Mouse (Mus musculus) neural tube, embryonic 13.5 days (tissue): ENCODE results near the gene Cdk9. TPM values are rescaled to one million over a fixed set of nuclear protein-coding genes. Genes with fewer than 3 reads are reported as not detected.

Source experiments
- ATAC-seq: fragments of 200-750 bp; cut with Nextera tagmentation; 2 replicates; pipeline ENCODE4 v1.8.0; 2017; ENCODE audit warnings: low read depth, mild to moderate bottlenecking, moderate TSS enrichment, moderate library complexity
- H3K27ac ChIP-seq: fragments of 300-500 bp; sonication (generic); replicated peaks from 2 replicates; pipeline ENCODE4 v1.5.1; 2015; ENCODE audit warnings: moderate library complexity, mild to moderate bottlenecking, inconsistent platforms
- H3K27me3 ChIP-seq: fragments of 300-500 bp; sonication (generic); 2 replicates; pipeline ENCODE4 v1.6.1; 2015; ENCODE audit warnings: mild to moderate bottlenecking, inconsistent platforms
- H3K36me3 ChIP-seq: fragments of 300-500 bp; sonication (generic); 2 replicates; pipeline ENCODE4 v1.6.1; 2015; ENCODE audit warnings: mild to moderate bottlenecking, inconsistent platforms
- H3K4me1 ChIP-seq: fragments of 300-500 bp; sonication (generic); replicated peaks from 2 replicates; pipeline ENCODE4 v1.6.1; 2015; ENCODE audit warnings: inconsistent platforms
- H3K4me2 ChIP-seq: fragments of 300-500 bp; sonication (generic); 2 replicates; pipeline ENCODE4 v1.6.1; 2015; ENCODE audit warnings: inconsistent platforms, mild to moderate bottlenecking, moderate library complexity
- H3K4me3 ChIP-seq: fragments of 300-500 bp; sonication (generic); 2 replicates; pipeline ENCODE4 v1.5.1; 2015; ENCODE audit warnings: mild to moderate bottlenecking, inconsistent platforms
- H3K9ac ChIP-seq: fragments of 300-500 bp; sonication (generic); 2 replicates; pipeline ENCODE4 v1.6.1; 2015; ENCODE audit warnings: moderate library complexity, mild to moderate bottlenecking, inconsistent platforms
- H3K9me3 ChIP-seq: fragments of 300-500 bp; sonication (generic); 2 replicates; pipeline ENCODE4 v1.6.1; 2016; ENCODE audit warnings: inconsistent platforms
- WGBS: fragments of 180-500 bp; shearing (Covaris S2); methylation state at CpG from one replicate; pipeline ENCODE4 v1.1.7; 2015; 5-methylcytosine and 5-hydroxymethylcytosine counted together
- polyA plus RNA-seq: library from polyadenylated mRNA; unstranded; fragments of >200 nt; fragmentation: Nextera tagmentation; extraction: Ambion mirVana; gene quantifications from 2 replicates; pipeline ENCODE4 v1.2.1, GENCODE M21; 2015

Gene Cdk9
- polyA plus RNA-seq, 1 experiment from 2014 or later, result 72.2 TPM

DNA sequence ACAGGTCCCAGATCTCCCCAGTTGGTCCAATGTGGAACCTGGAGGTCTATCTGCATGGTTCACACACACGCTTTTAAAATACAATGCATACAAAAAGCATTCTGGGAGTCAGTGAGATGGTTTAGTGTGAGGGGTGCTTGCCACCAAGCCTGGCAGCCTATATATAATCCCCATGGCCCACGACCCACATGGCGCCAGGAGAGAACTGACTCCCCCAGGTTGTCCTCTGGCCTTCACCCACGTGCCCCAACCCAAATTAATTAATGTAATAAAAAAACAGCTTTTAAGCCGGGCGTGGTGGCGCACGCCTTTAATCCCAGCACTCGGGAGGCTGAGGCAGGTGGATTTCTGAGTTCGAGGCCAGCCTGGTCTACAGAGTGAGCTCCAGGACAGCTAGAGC is 29.2 kb downstream of the Cdk9 start:
- Histone ChIP-seq H3K27me3 (no peaks in the 10 kb centered on the region), H3K4me2 (no peak overlapping the region), H3K9ac (no peak overlapping the region), H3K36me3 (peaks cover 57% of the 10 kb centered on the region), H3K27ac (no peak overlapping the region), H3K4me1 (peaks cover 17% of the 10 kb centered on the region), H3K9me3 (no peaks in the 10 kb centered on the region), H3K4me3 (no peak overlapping the region)
- WGBS, result 93% methylated on average over 10 of the region's 10 CpGs
- no peak for ATAC-seq

DNA sequence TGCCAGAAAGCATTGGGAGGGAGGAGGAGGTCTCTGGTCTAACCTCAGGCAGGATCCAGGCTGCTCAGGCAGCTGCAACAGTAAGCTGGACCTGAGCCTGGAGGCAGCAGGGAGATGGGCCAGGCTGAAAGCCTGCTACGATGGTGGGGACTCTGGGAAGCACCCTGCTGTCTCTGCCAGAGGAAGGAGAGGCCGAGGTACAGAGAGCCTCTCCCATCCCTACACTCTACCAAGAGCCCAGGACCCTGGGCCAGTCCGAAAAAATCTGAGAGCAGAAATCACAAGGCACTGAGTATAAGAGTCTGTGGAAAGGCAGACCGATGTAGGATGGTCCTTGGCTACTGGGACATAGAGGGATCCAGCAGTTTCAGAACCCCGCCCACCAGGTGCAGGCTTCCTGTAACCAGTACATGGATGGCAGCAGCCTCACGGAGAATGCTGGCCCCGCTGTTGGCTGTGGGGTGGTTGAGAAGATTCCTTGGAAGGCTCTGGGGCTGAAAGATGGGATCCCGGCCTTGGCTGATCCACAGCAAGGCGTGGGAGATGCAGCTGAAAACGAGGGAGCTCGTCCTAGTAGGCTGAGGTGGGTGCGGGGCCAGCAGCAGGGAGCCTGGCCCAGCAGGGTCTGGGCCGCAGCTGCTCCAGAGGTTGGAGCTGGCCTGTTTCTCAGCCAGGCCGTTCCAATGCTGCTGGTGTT is 30.0 kb downstream of the Cdk9 start:
- WGBS, result 86% methylated on average over 14 of the region's 14 CpGs

DNA sequence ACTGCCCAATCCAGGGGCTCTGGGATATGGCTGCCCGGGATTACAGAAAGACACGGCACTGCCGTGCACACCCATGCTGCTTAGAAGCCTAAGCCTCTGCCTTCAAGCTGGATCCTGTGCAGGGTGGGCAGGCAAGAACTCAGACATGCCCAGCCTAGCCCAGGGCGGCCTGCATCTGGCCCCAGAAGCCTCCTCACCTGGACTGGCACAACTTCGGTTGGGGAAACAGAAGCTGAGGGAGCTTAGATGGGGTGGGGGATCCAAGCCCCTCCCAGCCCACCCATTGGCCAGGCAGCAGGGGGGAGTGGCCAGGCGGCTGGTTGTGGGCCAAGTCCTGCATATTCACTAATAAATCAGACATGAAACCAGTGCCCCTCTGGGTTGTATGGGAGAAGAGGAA is 31.1 kb downstream of the Cdk9 start:
- no peaks in the 10 kb centered on the region for H3K9me3 ChIP-seq
- ATAC-seq, result no peak
- peaks cover 48% of the 10 kb centered on the region for H3K36me3 ChIP-seq
- no peak overlapping the region for H3K4me3 ChIP-seq
- H3K4me1 ChIP-seq, result peaks cover 17% of the 10 kb centered on the region
- no peak overlapping the region for H3K9ac ChIP-seq
- WGBS, result 63% methylated on average over 6 of the region's 6 CpGs
- H3K4me2 ChIP-seq, result no peak overlapping the region
- H3K27me3 ChIP-seq, result no peaks in the 10 kb centered on the region
- H3K27ac ChIP-seq, result no peak overlapping the region

More for the DNA sequence above, 30.0 kb downstream of the Cdk9 start:
- no peak for ATAC-seq
- H3K4me1 ChIP-seq, result peaks cover 17% of the 10 kb centered on the region
- H3K9ac ChIP-seq, result no peak overlapping the region
- no peaks in the 10 kb centered on the region for H3K9me3 ChIP-seq
- no peak overlapping the region for H3K4me2 ChIP-seq
- no peak overlapping the region for H3K4me3 ChIP-seq
- no peaks in the 10 kb centered on the region for H3K27me3 ChIP-seq
- no peak overlapping the region for H3K27ac ChIP-seq
- peaks cover 57% of the 10 kb centered on the region for H3K36me3 ChIP-seq

DNA sequence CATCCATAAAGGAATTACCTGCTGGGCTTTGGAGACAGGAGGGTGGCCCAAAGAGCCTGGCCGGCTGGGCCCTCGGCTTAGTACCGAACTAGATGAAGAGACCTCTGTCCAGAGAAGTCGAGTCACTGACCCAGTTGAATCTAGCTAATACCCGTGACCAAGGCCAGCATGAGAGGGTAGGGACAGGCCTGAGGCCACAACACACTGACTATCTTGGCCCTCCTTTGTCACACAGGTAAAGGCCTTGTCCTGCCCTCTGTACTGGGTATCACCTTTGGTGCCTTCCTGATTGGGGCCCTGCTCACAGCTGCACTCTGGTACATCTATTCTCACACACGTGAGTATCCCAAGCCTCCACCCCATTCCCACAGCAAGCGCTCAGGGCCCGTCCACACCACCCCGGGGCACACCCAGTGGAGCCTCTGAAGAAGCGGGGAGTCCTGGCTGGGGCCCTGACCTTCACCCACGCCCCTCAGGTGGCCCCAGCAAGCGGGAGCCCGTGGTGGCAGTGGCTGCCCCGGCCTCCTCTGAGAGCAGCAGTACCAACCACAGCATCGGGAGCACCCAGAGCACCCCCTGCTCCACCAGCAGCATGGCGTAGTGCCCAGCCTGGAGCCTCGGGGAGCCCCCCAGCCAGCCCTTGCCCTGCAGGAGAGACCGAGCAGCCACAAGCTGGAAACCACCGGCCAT is 31.8 kb downstream of the Cdk9 start:
- Histone ChIP-seq H3K4me3 (no peak overlapping the region), H3K4me1 (peaks cover 17% of the 10 kb centered on the region), H3K27me3 (no peaks in the 10 kb centered on the region), H3K9ac (peak overlapping the region; percentile 6; the same call in 1 of the 2 replicates), H3K4me2 (no peak overlapping the region), H3K9me3 (no peaks in the 10 kb centered on the region), H3K27ac (0 out of 2 replicates have a peak overlapping the region, but pooled peaks have one; percentile 34), H3K36me3 (peaks cover 42% of the 10 kb centered on the region)
- 86% methylated on average over 19 of the region's 19 CpGs for WGBS
- no peak for ATAC-seq

DNA sequence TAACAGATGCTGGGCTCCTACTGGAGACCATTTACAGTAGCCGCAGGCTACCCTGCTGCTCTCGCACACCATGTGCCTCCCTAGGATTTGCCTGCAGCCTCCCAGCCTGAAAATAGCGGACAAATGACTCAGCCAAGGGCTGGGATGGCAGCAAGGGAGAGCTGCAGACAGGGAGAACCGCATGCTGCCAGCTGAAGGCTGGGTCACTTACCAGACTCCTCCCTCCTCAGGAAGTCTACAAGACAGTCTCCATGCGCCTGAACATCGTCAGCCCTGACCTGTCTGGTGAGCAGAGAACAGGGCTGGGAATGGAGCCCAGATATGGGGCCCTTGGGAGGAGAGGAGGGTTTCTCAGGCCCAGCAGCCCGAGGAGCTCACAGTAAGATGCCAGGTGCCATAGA is 32.8 kb downstream of the Cdk9 start:
- 51% methylated on average over 7 of the region's 7 CpGs for WGBS

DNA sequence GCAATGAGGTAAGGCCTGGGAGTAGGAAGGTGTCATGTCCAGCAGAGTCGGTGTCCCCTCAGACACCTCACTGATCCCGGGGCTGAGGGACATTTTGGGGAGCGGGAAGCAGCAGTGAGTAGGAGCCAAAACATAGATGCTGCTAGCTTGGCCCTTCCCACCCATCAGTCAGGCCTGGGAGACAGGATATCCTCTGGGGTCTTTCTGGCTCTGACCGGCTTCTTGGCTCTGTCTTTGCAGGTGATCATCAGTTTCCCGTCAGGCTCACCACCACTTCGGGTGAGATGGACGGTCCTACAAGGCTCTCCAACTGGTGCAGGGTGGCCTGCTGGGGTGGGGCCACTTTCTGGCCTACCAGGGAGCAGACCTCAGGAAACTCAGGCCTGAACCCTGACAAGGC is 35.2 kb downstream of the Cdk9 start:
- Histone ChIP-seq H3K4me3 (no peak overlapping the region), H3K27me3 (no peaks in the 10 kb centered on the region), H3K4me2 (no peak overlapping the region), H3K27ac (no peak overlapping the region), H3K9ac (no peak overlapping the region), H3K36me3 (peaks cover 8% of the 10 kb centered on the region), H3K9me3 (no peaks in the 10 kb centered on the region), H3K4me1 (peaks cover 17% of the 10 kb centered on the region)
- ATAC-seq, result no peak
- WGBS, result 89% methylated on average over 7 of the region's 7 CpGs

More for the DNA sequence above, 32.8 kb downstream of the Cdk9 start:
- no peak for ATAC-seq
- H3K4me2 ChIP-seq, result no peak overlapping the region
- no peak overlapping the region for H3K4me3 ChIP-seq
- H3K9me3 ChIP-seq, result no peaks in the 10 kb centered on the region
- H3K4me1 ChIP-seq, result peaks cover 17% of the 10 kb centered on the region
- H3K27me3 ChIP-seq, result no peaks in the 10 kb centered on the region
- peaks cover 32% of the 10 kb centered on the region for H3K36me3 ChIP-seq
- peak overlapping the region; percentile 34 for H3K27ac ChIP-seq
- H3K9ac ChIP-seq, result peak overlapping the region; percentile 52; the same call in 1 of the 2 replicates

DNA sequence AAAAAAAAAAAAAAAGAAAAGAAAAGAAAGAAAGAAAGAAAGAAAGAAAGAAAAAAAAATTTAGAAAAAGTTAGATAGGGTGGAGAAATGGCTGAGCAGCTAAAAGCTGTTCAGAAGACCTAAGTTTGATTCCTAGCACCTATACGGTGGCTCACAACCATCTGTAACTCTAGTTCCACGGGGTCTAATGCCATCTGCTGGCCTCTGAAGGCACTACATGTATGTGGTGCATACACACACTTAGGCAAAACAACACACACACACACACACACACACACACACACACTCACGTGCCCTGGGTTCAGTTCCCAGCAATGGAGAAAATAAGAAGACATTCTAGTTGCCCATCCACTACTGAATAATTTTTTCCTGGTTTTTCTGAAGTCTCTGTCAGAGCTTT is 36.1 kb downstream of the Cdk9 start:
- no peak overlapping the region for H3K9ac ChIP-seq
- H3K9me3 ChIP-seq, result no peaks in the 10 kb centered on the region
- no peaks in the 10 kb centered on the region for H3K36me3 ChIP-seq
- WGBS, result 88% methylated on average over 3 of the region's 3 CpGs
- H3K27me3 ChIP-seq, result no peaks in the 10 kb centered on the region
- H3K4me3 ChIP-seq, result no peak overlapping the region
- H3K4me2 ChIP-seq, result no peak overlapping the region
- ATAC-seq, result no peak
- H3K4me1 ChIP-seq, result peaks cover 14% of the 10 kb centered on the region
- H3K27ac ChIP-seq, result no peak overlapping the region

DNA sequence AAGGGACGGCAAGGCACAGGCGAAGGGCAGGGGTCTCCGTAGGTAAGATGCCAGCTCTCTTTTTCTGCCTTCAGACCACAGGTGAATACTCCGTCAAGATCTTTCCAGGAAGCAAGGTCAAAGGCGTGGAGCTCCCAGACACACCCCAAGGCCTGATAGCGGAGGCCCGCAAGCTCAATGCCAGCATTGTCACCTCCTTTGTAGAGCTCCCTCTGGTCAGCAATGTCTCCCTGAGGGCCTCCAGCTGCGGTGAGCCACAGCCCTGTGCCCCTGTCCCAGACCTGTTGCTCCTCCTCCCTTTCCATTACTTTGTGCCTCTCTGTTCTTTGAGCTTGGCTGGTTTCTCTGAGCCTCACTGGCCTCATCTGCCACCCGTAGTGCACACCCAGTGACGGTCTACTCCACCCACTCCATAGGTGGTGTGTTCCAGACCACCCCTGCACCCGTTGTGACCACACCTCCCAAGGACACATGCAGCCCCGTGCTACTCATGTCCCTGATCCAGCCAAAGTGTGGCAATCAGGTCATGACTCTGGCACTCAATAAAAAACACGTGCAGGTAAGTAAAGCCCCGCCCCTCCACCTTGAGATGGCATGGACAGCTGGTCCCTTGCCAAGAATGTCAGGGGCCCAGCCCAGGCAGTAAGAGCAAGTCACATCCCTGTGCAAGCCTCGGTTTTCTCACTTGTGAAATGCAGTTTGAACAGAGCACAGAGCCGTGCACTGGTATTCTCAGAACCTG is 39.5 kb downstream of the Cdk9 start:
- Histone ChIP-seq H3K27ac (no peak overlapping the region), H3K36me3 (no peaks in the 10 kb centered on the region), H3K4me3 (no peak overlapping the region), H3K4me1 (no peaks in the 10 kb centered on the region), H3K4me2 (no peak overlapping the region), H3K27me3 (no peaks in the 10 kb centered on the region), H3K9ac (no peak overlapping the region), H3K9me3 (no peaks in the 10 kb centered on the region)
- no peak for ATAC-seq
- 86% methylated on average over 16 of the region's 16 CpGs for WGBS

DNA sequence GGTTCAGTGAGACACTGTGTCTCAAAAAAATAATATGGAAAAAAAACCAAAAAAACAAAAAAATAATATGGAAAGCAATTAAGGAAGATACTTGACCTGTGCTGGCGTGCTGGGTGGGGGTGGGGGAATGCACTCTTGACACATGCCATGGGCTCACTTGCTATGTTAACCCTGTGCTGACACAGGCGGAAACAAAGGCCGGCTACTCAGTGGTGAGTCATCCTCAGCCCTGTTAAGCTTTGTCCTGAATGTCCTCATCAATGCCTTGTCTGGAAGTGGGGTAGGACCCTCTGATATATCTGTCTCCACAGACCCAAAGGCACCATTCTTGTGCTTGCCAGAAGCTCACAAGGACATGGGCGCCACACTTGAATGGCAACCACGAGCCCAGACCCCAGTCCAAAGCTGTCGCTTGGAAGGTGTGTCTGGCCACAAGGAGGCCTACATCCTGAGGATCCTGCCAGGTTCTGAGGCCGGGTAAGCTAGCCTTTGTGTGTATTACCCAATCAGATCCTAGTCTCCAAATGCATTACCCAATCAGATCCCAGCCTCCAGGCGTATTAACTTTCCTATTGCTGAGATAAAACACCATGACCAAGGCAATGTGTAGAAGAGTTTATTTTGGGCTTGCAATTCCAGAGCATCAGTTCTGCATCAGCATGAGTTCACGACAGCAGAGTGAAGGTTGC is 40.8 kb downstream of the Cdk9 start:
- no peaks in the 10 kb centered on the region for H3K27me3 ChIP-seq
- no peak overlapping the region for H3K27ac ChIP-seq
- no peak overlapping the region for H3K4me2 ChIP-seq
- H3K9me3 ChIP-seq, result no peaks in the 10 kb centered on the region
- H3K4me1 ChIP-seq, result peaks cover 8% of the 10 kb centered on the region; the same call in 1 of the 2 replicates
- H3K9ac ChIP-seq, result no peak overlapping the region
- H3K4me3 ChIP-seq, result no peak overlapping the region
- 68% methylated on average over 9 of the region's 9 CpGs for WGBS
- ATAC-seq, result no peak
- no peaks in the 10 kb centered on the region for H3K36me3 ChIP-seq

DNA sequence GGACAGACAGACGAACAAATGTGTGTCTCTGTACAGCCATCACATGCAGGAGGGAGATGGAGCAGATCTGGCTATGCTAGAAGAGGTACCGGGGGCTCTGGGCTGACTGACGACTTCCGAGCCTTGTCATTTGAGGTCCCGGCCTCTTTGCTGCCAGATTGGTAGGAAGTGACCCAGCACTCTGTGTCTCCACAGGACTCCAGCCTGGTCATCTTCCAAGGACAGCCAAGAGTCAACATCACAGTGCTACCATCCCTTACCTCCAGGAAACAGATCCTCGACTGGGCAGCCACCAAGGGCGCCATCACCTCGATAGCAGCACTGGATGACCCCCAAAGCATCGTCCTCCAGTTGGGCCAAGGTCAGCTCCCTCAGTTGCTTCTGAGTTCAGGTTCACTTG is 41.7 kb downstream of the Cdk9 start:
- 89% methylated on average over 9 of the region's 9 CpGs for WGBS
- no peak for ATAC-seq
- Histone ChIP-seq H3K9me3 (no peaks in the 10 kb centered on the region), H3K4me3 (no peak overlapping the region), H3K27me3 (no peaks in the 10 kb centered on the region), H3K4me2 (no peak overlapping the region), H3K4me1 (peaks cover 8% of the 10 kb centered on the region; the same call in 1 of the 2 replicates), H3K9ac (no peak overlapping the region), H3K27ac (no peak overlapping the region), H3K36me3 (no peaks in the 10 kb centered on the region)

DNA sequence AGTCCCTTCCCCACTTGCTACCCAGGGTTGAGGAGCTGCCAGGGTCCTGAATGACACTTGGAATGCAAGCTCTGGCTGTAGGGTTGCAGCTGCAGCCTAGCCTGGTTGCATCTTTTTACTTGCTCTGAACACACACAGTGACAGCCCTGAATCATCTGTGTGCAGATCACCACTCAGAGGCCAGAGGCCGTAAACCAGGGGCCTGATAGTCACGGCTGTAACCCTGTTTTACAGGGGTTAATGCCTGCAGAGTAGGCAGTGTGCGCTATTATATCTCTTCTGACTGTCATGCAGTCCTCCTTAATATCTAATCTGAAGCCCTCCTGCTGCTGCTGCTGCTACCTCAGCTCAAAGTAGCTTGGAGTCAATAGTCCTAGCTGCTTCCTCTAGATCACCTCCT is 43.0 kb downstream of the Cdk9 start:
- H3K27ac ChIP-seq, result no peak overlapping the region
- no peak overlapping the region for H3K4me3 ChIP-seq
- no peaks in the 10 kb centered on the region for H3K27me3 ChIP-seq
- no peak overlapping the region for H3K9ac ChIP-seq
- no peak for ATAC-seq
- no peak overlapping the region for H3K4me2 ChIP-seq
- H3K9me3 ChIP-seq, result no peaks in the 10 kb centered on the region
- WGBS, result 55% methylated on average over 3 of the region's 3 CpGs
- H3K36me3 ChIP-seq, result no peaks in the 10 kb centered on the region
- peaks cover 12% of the 10 kb centered on the region for H3K4me1 ChIP-seq

DNA sequence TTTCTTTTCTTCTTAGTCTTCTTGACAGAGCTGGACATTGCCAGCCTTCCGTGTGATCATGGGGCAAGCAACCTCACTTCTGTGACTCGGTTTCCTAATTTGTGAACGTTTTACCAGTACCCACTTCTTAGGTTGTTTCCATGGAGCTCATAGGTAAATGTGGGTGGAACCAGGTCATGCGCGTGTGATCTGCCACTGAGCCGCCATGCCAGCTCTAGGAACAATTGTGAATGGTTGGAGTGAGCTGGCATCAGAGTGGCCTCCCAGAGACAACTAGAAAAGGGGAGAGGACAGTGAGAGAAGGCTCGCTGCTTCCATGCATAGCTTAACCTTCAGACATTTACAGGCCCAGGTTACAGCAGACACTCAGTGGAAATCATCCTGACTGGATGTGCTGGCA is 44.7 kb downstream of the Cdk9 start:
- 77% methylated on average over 7 of the region's 7 CpGs for WGBS
- peaks cover 12% of the 10 kb centered on the region for H3K4me1 ChIP-seq
- ATAC-seq, result no peak

More for the DNA sequence above, 44.7 kb downstream of the Cdk9 start:
- no peaks in the 10 kb centered on the region for H3K9me3 ChIP-seq
- H3K36me3 ChIP-seq, result no peaks in the 10 kb centered on the region
- no peak overlapping the region for H3K9ac ChIP-seq
- no peaks in the 10 kb centered on the region for H3K27me3 ChIP-seq
- H3K27ac ChIP-seq, result no peak overlapping the region
- H3K4me2 ChIP-seq, result no peak overlapping the region
- no peak overlapping the region for H3K4me3 ChIP-seq
